Mouse (Mus musculus): Measurements from ENCODE around the gene Map2k2. TPM values are rescaled to one million over a fixed set of nuclear protein-coding genes. Genes with fewer than 3 reads are reported as not detected.

The Map2k2 gene
- polyA plus RNA-seq, 1 experiment, result 187 TPM

DNA sequence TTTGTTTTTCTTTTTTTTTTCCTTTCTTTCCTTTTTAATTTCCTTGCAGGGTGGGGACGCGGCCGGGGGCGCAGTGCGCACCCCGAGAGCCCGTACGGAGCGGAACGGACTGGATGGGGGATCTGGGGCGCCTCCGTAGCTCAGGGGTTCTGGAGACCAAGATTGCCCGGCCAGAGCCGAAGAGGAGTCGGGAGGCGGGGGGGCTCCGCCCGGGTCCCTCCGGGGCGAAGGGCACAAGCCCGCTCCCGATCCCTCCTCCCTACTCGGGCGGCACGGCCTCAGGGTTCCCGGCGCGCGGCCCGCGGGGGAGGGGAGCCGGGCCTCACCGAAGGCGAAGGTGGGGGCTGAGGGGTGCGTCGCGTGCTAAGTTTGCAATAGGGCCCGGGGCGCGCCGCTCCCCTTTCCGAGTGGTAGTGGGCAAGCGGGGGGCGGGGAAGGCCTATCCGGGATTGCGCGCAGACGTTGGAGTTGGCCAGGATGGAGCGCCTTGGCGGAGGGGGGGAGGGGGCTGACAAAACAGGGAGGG lies 31.1 kb downstream of the Map2k2 start:
- H3K4me3 ChIP-seq (replicated peaks; ENCODE audit: insufficient read depth, low read depth, low read length), result peak overlapping the region; percentile 66
- H3K27me3 ChIP-seq (ENCODE audit: control insufficient read depth, insufficient read depth, low read length), result no peaks in the 10 kb centered on the region
- peaks cover 12% of the 10 kb centered on the region for H3K4me1 ChIP-seq (ENCODE audit: control insufficient read depth, insufficient read depth, low read length)
- under 1% methylated on average over 47 of the region's 50 CpGs for WGBS
- no peak for TF ChIP-seq CTCF (IDR thresholded peaks at IDR 0.05; ENCODE audit: borderline replicate concordance, insufficient read depth, low read depth, low read length)
- no peak for TF ChIP-seq POLR2A (IDR thresholded peaks at IDR 0.05; ENCODE audit: borderline replicate concordance, insufficient read depth, low read length)
- peak; percentile 84 to 86 for DNase-seq
- peak overlapping the region; percentile 93 for H3K27ac ChIP-seq (ENCODE audit: insufficient read depth, low read length)

GRCm38 (mm10) chr10:81137252-81138130 lies 31.8 kb downstream of the Map2k2 start:
- under 1% methylated on average over 68 of the region's 89 CpGs for WGBS
- DNase-seq, result peak; percentile 99 to 100
- no peak for TF ChIP-seq CTCF (IDR thresholded peaks at IDR 0.05; ENCODE audit: borderline replicate concordance, insufficient read depth, low read depth, low read length)
- TF ChIP-seq POLR2A (IDR thresholded peaks at IDR 0.05; ENCODE audit: borderline replicate concordance, insufficient read depth, low read length), result no peak

DNA sequence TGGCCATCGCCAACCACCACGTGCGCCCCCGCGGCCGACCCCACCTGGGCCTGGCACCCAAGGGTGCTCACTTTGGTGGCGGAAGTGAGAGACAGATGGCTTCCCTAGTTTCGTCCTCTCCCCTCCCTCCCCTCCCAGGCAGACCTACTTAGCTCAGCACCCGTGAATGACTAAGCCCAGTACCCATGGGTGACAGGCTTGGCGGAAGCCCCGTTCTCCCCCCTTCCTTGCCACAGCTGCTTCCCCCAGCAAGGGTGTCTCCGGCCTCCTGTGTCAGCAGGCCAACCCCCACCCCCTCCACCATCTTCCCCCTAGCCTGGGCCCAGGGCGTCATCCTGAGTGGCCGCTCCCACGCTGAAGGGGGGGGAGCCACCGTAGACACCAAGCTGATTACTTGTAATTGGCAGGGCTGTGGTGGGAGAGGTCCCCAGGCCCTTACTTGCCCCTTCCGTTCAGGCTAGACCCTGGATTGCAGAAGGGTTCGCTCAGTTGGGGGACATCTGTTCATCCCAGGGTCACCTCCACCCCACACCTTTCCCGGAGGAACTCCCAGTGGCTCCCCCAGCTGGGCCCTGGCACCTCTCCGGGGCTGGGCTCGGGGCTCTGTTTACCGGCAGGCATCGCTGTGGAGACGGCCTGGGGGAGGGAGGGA lies 32.5 kb downstream of the Map2k2 start:
- H3K27me3 ChIP-seq (ENCODE audit: control insufficient read depth, insufficient read depth, low read length), result no peaks in the 10 kb centered on the region
- H3K4me1 ChIP-seq (ENCODE audit: control insufficient read depth, insufficient read depth, low read length), result peaks cover 26% of the 10 kb centered on the region
- TF ChIP-seq POLR2A (IDR thresholded peaks at IDR 0.05; ENCODE audit: borderline replicate concordance, insufficient read depth, low read length) (0 out of 2 replicates have a peak, but pooled peaks have one; percentile 24), CTCF (IDR thresholded peaks at IDR 0.05; ENCODE audit: borderline replicate concordance, insufficient read depth, low read depth, low read length) (no peak)
- peak overlapping the region; percentile 78 for H3K27ac ChIP-seq (ENCODE audit: insufficient read depth, low read length)
- whole genome bisulfite sequencing, result 2% methylated on average over 24 of the region's 24 CpGs
- peak overlapping the region; percentile 80 for H3K4me3 ChIP-seq (replicated peaks; ENCODE audit: insufficient read depth, low read depth, low read length)
- DNase-seq, result peak; percentile 64 to 68

More at GRCm38 (mm10) chr10:81137252-81138130, 31.8 kb downstream of the Map2k2 start:
- Histone ChIP-seq H3K4me1 (ENCODE audit: control insufficient read depth, insufficient read depth, low read length) (peaks cover 19% of the 10 kb centered on the region), H3K27ac (ENCODE audit: insufficient read depth, low read length) (peak overlapping the region; percentile 78), H3K27me3 (ENCODE audit: control insufficient read depth, insufficient read depth, low read length) (no peaks in the 10 kb centered on the region), H3K4me3 (replicated peaks; ENCODE audit: insufficient read depth, low read depth, low read length) (peak overlapping the region; percentile 80)

GRCm38 (mm10) chr10:81138821-81139528 lies 33.3 kb downstream of the Map2k2 start:
- no peaks in the 10 kb centered on the region for H3K27me3 ChIP-seq (ENCODE audit: control insufficient read depth, insufficient read depth, low read length)
- peak overlapping the region; percentile 27 for H3K27ac ChIP-seq (ENCODE audit: insufficient read depth, low read length)
- H3K4me3 ChIP-seq (replicated peaks; ENCODE audit: insufficient read depth, low read depth, low read length), result peak overlapping the region; percentile 80
- 18% methylated on average over 11 of the region's 11 CpGs for WGBS
- peaks cover 33% of the 10 kb centered on the region for H3K4me1 ChIP-seq (ENCODE audit: control insufficient read depth, insufficient read depth, low read length)
- DNase-seq, result no peak
- TF ChIP-seq POLR2A (IDR thresholded peaks at IDR 0.05; ENCODE audit: borderline replicate concordance, insufficient read depth, low read length) (no peak), CTCF (IDR thresholded peaks at IDR 0.05; ENCODE audit: borderline replicate concordance, insufficient read depth, low read depth, low read length) (no peak)

GRCm38 (mm10) chr10:81139529-81139846 lies 33.8 kb downstream of the Map2k2 start:
- 29% methylated on average over 4 of the region's 4 CpGs for WGBS
- Histone ChIP-seq H3K27me3 (ENCODE audit: control insufficient read depth, insufficient read depth, low read length) (no peaks in the 10 kb centered on the region), H3K4me3 (replicated peaks; ENCODE audit: insufficient read depth, low read depth, low read length) (peak overlapping the region; percentile 80), H3K27ac (ENCODE audit: insufficient read depth, low read length) (peak overlapping the region; percentile 27), H3K4me1 (ENCODE audit: control insufficient read depth, insufficient read depth, low read length) (peaks cover 37% of the 10 kb centered on the region)
- DNase-seq, result no peak
- TF ChIP-seq POLR2A (IDR thresholded peaks at IDR 0.05; ENCODE audit: borderline replicate concordance, insufficient read depth, low read length) (no peak), CTCF (IDR thresholded peaks at IDR 0.05; ENCODE audit: borderline replicate concordance, insufficient read depth, low read depth, low read length) (no peak)

- WGBS, result 2% methylated on average over 8 of the region's 8 CpGs
- Histone ChIP-seq H3K4me3 (replicated peaks; ENCODE audit: insufficient read depth, low read depth, low read length) (peak overlapping the region; percentile 80), H3K27ac (ENCODE audit: insufficient read depth, low read length) (peak overlapping the region; percentile 63), H3K27me3 (ENCODE audit: control insufficient read depth, insufficient read depth, low read length) (no peaks in the 10 kb centered on the region), H3K4me1 (ENCODE audit: control insufficient read depth, insufficient read depth, low read length) (peaks cover 42% of the 10 kb centered on the region)
- TF ChIP-seq POLR2A (IDR thresholded peaks at IDR 0.05; ENCODE audit: borderline replicate concordance, insufficient read depth, low read length), result no peak
- TF ChIP-seq CTCF (IDR thresholded peaks at IDR 0.05; ENCODE audit: borderline replicate concordance, insufficient read depth, low read depth, low read length), result no peak
- DNase-seq, result peak; percentile 73 to 75
Measured at GRCm38 (mm10) chr10:81140005-81140404, 34.3 kb downstream of the Map2k2 start.

GRCm38 (mm10) chr10:81140717-81141454 lies 35.2 kb downstream of the Map2k2 start:
- peak overlapping the region; percentile 68 for H3K27ac ChIP-seq (ENCODE audit: insufficient read depth, low read length)
- DNase-seq, result no peak
- H3K4me1 ChIP-seq (ENCODE audit: control insufficient read depth, insufficient read depth, low read length), result peaks cover 50% of the 10 kb centered on the region
- WGBS, result 13% methylated on average over 10 of the region's 10 CpGs
- H3K27me3 ChIP-seq (ENCODE audit: control insufficient read depth, insufficient read depth, low read length), result no peaks in the 10 kb centered on the region
- peak overlapping the region; percentile 80 for H3K4me3 ChIP-seq (replicated peaks; ENCODE audit: insufficient read depth, low read depth, low read length)
- TF ChIP-seq CTCF (IDR thresholded peaks at IDR 0.05; ENCODE audit: borderline replicate concordance, insufficient read depth, low read depth, low read length) (no peak), POLR2A (IDR thresholded peaks at IDR 0.05; ENCODE audit: borderline replicate concordance, insufficient read depth, low read length) (no peak)
